Mouse (Mus musculus): Measurements from ENCODE around the gene Spata18.

Gene Spata18

GRCm38 (mm10) chr5:73666695-73667094, 15.5 kb downstream of the Spata18 start:
- no peak for DNase-seq (ENCODE audit: low spot score in 2 of 2)

DNA sequence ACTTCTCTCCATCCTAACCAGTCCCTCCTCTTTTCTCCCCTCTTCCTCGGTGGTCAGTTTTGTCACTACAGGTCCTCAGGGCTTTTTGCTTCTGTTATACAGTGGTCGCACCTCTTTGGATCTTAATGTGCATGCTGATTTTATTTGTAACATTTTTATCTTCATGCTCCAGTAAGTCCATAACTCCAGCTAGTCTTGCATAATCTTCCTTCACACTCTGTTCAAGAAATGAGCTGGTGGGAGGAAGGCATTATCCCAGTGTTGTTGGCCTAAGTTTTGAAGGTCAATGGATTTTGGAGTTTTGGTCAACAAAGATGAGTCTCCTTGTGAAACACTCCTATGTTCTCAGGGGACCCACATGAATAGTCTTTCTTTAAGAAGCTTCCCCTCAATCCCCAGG, 16.7 kb downstream of the Spata18 start:
- DNase-seq (ENCODE audit: low spot score in 2 of 2): no peak

GRCm38 (mm10) chr5:73669386-73669785, 18.2 kb downstream of the Spata18 start:
- DNase-seq (ENCODE audit: low spot score in 2 of 2): no peak

DNA sequence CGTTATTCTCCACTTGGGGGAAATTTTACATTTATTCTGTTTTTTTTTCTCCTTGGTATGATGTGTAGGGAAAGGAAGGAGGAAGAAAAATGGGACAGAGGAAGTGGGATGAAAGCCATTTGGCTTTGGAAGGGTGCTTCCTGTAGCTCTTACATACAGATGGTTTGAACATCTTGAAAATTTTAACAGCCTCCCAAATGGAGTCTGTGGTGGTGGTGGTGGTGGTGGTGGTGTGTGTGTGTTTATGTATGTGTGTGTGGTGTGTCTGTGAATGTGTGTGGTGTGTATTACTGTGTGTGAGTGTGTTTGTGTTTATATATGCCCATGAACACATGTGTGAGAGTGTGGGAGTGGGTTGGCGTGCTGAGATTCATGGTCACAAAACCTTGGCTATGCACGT, 24.4 kb downstream of the Spata18 start:
- no peak for DNase-seq (ENCODE audit: low spot score in 2 of 2)

DNA sequence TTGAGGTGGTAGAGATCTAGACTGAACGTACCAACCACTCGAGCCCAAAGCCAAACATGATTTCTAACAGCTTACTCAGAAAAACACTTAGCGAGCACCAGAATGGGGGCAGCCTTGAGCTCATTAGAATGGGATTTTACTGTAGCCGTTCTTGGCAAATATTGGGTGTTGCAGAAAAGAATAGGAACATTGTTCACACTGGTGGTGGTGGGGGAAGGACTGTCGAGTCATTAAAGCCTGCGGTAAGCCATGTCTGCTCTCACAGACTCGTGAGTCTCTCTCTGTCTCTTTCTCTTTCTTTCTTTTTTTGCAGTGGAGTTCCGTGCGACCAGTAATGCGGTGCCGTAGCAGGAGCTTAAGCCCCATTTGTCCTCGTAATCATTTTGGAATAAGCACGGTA, 25.4 kb downstream of the Spata18 start:
- peak in 1 of 2 experiments; percentile 26 for DNase-seq (ENCODE audit: low spot score in 2 of 2)

- no peak for DNase-seq (ENCODE audit: low spot score in 2 of 2)
Observed at GRCm38 (mm10) chr5:73683221-73683620, 32.0 kb downstream of the Spata18 start.

GRCm38 (mm10) chr5:73683706-73684409, 32.7 kb downstream of the Spata18 start:
- no peak for DNase-seq (ENCODE audit: low spot score in 2 of 2)

DNA sequence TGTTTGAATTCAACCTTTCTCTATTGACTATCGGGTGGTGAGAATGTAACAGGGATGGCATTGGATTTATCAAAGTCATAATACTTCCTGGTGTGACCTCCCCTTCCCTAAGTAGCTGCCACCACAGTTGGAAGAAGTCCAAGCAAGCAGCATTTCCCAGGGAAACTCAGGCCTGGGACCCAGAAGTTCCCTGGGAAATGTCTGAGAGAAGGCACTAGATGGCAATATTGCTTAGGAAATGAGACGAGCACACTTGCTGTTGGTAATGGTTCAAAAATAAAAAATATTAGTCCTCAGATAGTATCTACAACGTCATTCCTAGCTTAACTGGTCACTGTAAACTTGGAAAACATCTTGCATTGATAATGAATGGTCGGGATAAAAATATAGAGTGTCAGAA, 35.0 kb downstream of the Spata18 start:
- DNase-seq (ENCODE audit: low spot score in 2 of 2): peak in 1 of 2 experiments; percentile 16

GRCm38 (mm10) chr5:73688576-73688975, 37.4 kb downstream of the Spata18 start:
- DNase-seq (ENCODE audit: low spot score in 2 of 2): peak in 1 of 2 experiments; percentile 41

DNA sequence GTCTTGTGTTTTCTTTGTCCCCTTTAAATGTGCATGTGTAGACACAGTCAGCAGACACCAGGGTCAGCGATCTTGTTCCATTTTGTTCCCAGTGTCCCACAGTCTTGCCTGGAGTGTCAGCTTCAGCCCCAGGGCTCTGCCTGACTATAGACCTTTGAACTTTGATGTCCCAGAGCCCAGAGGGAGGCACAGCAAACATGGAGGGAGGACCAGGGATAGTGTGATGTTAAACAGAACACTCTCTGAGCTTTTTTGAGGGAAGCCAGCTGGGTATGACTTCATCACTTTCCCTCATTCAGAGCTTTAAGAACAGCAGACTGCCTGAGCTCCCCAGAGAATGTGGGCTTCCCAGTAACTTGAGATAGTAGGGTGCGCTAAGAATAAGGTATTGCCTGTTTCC, 39.0 kb downstream of the Spata18 start:
- DNase-seq (ENCODE audit: low spot score in 2 of 2): peak in 1 of 2 experiments; percentile 30

- DNase-seq (ENCODE audit: low spot score in 2 of 2): peak in 1 of 2 experiments; percentile 38
Observed at GRCm38 (mm10) chr5:73691723-73692520, 40.7 kb downstream of the Spata18 start.

DNA sequence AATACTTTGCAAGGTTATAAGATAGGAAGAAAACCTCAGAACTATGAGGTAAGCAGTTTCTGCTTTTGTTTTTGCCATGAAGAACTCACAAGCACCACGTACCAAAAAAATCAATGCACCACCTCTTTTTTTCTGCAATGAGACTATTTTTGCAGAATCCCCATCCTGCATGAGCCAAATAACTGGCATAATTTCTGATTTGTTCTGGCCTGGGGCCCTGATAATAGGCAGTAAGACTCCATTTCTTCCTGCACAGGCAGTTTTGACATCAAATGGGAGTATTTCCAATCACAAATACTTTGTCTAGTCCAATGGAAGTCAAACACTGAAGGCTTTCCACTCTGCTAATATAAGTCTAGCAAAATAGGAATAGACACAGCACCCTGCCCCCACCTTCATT, 42.6 kb downstream of the Spata18 start:
- DNase-seq (ENCODE audit: low spot score in 2 of 2): peak in 1 of 2 experiments; percentile 20

DNA sequence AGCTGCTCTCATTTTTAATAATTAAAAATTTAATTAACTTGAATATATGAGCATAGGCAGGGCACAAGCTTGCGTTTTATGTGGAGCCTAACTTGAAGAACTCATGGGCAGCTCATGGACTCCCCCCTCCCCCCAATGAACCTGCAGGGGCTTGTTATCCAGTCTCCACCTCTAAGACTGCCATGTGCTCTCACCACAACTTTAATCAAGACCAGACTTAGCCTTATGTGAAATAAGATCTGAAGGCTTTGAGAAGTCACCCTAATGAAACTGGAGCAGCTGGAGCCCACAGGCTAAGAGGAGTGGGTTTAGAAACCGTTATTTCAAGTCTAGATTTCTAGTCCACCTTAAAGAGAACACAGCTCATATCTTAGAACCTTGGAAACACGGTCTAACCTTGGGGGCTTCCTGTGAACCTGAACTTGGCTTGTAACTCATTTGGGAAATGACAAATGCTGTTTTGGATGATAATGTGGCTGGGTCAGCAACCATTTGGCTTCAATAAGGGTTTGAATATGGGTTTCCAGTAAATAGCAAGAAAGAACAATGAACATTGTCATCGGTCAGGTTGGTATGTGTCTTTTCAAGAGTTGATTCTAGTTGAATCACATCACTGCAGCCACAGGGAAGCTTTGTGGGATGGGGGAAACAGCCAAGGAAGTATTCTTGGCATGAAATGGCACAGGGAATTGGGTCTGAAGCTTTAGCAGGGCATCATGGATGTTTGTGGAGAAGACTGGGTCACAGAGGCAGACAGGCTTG, 43.3 kb downstream of the Spata18 start:
- DNase-seq (ENCODE audit: low spot score in 2 of 2): peak in 1 of 2 experiments; percentile 44

DNA sequence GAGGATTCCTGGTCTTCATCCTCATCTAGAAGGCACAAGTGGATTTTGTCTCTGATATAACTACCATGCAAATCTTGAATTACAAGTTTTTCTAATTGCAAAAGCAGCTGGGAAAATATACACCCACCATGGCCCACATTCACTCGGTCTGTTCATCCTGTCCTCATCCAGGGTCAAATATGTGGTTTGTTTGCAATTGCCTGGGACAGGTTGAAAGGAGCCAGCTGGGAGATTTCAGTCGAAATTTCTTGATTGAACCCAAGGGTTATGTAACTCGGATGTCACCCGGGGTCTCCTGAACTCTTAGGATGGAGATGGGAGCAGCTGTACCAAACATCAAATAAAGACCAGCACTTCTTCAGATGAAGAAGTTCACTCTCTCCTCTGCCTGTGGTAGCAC, 46.5 kb downstream of the Spata18 start:
- no peak for DNase-seq (ENCODE audit: low spot score in 2 of 2)

DNA sequence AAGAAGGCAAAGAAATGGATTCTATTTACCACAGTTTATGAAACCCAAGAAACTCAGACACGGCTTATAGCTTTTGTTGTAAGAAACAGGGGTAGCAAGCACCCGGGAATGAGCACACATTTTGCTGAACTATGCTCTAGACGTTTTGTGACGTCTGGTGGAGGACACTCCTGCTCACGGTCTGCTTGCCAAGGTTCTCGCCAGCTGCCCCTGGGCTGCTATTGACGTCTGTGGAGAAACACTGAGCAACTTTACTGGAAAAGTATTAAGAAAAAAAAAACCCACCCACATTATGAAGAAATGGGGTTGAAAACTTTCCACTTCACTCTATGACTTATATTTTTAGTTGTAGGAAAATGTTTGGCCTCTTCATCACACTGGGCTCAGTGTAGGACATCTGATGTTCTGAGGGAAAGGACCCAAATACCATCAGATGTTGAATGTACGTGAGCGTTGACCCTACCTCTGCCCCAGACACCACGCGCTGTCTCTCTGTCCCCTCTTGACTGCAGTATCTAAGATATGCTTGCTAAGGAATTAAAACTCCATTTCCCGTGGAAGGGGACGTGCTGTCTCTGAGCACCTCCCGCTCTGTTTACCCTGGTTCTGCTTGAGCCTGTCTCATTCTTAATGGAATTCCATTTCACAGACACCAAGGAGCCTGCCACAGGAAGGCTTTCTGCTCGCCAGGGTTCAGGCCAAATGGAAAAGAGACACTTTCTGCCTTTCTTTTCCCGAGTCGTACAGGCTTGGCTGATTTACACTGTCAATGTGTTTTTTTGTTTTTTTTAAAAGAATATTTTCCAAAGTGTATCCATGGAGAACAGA, 50.1 kb downstream of the Spata18 start:
- DNase-seq (ENCODE audit: low spot score in 2 of 2): no peak

DNA sequence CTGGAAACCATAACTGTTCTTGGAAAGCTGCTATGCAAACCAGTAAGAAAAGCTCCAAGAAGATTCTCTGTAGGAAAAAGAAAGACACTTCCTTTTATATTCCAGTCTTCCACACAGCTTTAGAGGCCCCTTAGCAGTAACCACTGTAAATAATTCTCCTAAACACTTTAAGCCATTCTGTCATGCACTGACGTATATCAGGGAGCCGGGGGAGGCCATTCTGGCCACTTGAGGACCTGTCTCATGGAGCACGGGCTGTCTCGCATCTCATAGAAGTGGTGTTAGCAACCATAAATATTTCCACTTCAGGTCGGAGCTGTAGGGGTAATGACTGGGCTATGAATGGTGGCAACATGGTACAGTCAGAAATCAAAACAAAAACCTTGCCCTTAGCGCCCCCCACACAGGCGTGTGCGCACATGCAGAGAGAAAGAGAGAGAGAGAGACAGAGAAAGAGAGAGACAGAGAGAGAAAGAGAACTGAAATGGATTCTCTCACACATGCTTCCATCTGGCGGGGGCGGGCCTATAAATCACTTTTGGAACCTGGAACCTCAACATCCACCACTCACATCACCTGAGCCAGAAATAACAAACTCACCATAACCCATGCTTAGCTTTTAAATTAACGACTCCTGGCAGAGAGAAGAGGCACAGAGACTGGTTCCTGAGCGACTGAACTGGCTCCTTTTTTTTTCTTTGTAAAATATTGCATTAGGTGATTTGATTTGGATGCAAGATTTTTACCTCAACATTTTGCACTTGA, 50.9 kb downstream of the Spata18 start:
- DNase-seq (ENCODE audit: low spot score in 2 of 2): no peak

DNA sequence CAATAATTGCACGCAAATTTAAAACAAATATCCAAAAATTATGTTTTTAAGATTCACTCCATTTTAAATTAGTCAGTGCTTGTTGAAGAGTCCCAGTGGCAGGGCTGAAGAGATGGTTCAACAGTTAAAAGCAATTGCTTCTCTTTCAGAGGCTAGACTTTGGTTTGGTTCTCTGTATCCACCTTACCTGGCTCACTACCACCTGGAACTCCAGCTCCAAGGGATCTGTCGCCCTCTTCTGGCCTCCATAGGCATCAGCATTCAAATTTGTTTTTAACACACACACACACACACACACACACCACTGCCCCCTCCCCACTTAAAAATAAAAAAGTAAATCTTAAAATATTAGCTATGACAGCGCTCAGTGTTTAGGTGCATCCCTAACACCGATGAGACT, 51.9 kb downstream of the Spata18 start:
- no peak for DNase-seq (ENCODE audit: low spot score in 2 of 2)

GRCm38 (mm10) chr5:73704263-73704662, 53.1 kb downstream of the Spata18 start:
- DNase-seq (ENCODE audit: low spot score in 2 of 2): no peak

- DNase-seq (ENCODE audit: low spot score in 2 of 2): no peak
Observed at GRCm38 (mm10) chr5:73704757-73705156, 53.6 kb downstream of the Spata18 start.

DNA sequence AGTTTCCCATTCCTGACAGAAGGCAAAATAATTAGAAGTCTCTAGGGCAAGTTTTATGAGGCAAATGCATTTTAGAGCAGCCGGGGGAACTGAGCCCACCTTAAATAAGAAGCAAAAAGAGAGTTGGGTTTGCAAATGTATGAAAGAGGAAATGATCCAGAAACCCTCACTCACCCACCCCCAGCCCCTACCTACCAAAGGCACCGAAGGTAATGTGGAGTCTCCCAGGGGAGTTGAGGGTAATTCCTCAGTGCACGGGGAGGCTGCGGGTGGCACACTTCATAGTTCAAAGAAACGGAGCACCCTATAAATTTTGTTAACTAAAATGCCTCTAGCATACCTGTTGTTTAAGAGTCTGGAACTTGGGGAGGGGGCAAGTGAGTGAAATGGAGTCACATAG, 54.1 kb downstream of the Spata18 start:
- DNase-seq (ENCODE audit: low spot score in 2 of 2): no peak

DNA sequence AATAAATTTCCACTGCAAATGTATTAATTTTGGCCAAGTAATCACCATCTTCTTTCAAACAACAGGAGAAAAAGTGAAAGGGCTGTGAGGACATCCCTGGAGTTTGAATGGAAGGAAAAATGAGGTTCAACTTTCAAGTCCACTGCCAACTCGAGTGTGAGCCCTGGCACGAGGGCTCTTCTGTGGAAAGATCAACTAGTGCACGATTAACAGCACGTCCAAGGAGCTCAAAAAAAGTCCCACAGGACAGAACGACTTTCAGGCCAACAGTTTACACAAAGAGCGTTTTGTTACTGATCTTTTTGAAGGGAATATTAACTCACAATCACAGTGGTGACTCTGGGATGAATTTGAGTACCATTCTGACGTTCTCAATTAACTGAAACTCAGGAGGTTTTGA, 61.7 kb downstream of the Spata18 start:
- no peak for DNase-seq (ENCODE audit: low spot score in 2 of 2)

Data from spleen, postnatal 4 days (tissue).